Mouse (Mus musculus): ENCODE results near the gene Tmem240.
"Not testable (repeated sequence)": the region's sequence is repeated elsewhere in the genome, so short reads cannot be mapped to it uniquely, and the experiment has no call there.

The Tmem240 gene

GRCm38 (mm10) chr4:155770626-155771025 is 36.0 kb downstream of the Tmem240 start:
- DNase-seq (ENCODE audit: low read depth, low spot score): no peak

DNA sequence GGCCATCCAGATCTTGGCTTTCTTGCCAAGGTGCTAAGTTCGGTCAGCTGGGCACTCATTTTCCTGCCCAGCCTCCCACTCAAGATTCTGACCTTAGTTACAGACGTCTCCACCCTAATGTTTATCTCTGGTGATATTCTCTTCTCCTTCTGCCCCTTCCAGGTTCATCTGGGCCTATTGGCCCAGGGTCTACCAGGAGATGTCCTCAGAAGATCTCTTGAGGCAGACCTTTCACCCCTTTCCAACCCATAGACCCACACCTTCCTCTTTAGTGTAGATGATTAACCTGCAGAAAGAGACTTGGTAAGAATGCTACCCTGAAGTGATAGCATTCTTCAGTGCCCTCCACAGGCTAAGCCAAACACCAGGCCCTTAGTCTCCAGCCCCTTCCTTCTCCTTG is 37.1 kb downstream of the Tmem240 start:
- no peak for DNase-seq (ENCODE audit: low read depth, low spot score)

DNA sequence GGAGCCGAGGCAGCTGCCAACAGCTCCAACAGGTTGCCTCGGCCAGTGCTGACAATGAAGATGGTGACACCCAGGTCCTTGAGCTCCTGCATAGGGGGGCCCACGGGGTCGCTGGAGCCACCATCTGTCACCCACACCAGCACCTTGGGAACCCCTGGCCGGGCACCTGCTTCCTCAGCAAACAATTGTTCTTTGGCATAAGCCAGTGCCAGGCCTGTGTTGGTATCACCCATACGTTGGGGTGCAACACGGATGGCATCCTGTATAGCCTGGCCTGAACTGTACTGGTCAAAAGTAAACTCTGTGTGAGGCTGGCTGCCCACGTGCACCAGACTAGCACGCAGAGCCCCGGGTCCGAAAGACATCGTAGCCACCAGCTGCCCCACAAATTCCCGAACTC is 38.2 kb downstream of the Tmem240 start:
- no peak for DNase-seq (ENCODE audit: low read depth, low spot score)

GRCm38 (mm10) chr4:155773335-155774078 is 38.9 kb downstream of the Tmem240 start:
- no peak for DNase-seq (ENCODE audit: low read depth, low spot score)

GRCm38 (mm10) chr4:155774280-155774754 is 39.7 kb downstream of the Tmem240 start, which contains the start of gene Vwa1:
TSS of gene Vwa1 (minus strand) at chr4:155774698.
- peak; percentile 84 for DNase-seq (ENCODE audit: low read depth, low spot score)

- no peak for DNase-seq (ENCODE audit: low read depth, low spot score)
Measured at GRCm38 (mm10) chr4:155774971-155775740, 40.6 kb downstream of the Tmem240 start.

DNA sequence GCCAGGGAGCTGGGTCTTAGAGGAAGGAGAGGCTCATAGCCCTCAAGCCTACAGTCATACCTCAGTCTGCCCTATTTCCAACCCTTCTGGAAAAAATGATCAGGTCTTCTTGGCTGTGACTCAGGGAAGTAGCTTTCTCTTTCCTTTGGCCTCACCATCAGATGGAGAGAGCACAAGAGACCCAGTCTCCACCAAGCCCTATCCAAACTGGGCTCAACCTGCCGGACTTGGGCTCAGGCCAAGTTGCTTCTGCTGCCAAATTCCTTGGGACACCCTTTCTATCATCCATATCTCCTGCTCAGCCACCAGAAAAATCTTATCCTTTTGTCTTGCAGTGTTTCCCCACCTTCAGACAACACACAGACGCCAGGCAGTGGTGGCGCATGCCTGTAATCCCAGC is 41.3 kb downstream of the Tmem240 start:
- DNase-seq (ENCODE audit: low read depth, low spot score): no peak

DNA sequence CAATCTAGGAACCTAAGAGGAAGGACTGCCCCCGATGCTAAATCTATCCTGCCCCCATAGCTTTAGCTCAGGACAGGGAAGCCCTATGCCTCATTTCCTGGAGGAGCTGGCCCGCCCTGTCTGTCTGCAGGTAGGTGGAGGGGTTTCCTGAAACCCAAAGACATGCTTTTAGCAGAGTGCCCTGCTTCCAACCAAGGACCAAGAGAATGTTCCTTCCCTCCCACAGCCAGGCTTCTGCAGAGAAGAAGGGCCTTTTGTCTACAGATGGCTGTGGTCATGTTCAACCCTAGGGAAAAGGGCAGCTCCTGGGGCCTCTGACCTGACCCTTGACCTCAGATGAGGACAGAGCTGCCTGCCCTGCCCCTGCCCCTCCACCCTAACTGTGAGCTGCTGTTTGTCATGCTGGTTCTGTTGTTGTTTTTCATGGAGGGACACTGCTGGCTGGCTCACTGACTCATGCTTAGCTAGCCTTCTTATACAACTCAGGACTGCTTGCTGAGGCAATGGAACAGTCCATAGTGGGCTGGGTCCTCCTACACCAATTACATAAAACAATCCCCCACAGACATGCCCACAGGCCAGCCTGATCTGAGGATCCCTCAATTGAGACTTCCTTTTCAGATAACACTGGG is 42.2 kb downstream of the Tmem240 start:
- DNase-seq (ENCODE audit: low read depth, low spot score): peak; percentile 53

GRCm38 (mm10) chr4:155777816-155778215 is 43.2 kb downstream of the Tmem240 start:
- DNase-seq (ENCODE audit: low read depth, low spot score): no peak

DNA sequence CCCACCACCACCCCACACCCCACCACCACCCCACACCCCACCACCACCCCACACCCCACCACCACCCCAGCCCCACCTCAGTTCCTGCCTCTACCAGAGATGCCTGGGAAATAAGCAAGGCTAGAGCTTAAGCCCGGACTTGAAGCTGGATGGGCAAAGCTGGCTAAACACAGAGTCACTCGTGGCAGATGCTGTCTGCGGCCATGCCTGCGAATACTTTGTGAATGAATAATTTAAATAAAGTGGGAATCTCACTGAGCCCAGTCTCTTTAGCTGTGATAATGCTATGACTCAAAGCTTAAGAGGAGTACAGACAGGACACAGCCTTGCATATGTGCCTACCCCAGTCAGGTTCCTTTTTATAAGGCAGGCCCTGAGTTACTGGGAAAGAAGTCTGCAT is 44.9 kb downstream of the Tmem240 start:
- DNase-seq (ENCODE audit: low read depth, low spot score): no peak

GRCm38 (mm10) chr4:155780895-155781294 is 46.3 kb downstream of the Tmem240 start:
- DNase-seq (ENCODE audit: low read depth, low spot score): no peak

- DNase-seq (ENCODE audit: low read depth, low spot score): no peak
Measured at GRCm38 (mm10) chr4:155783486-155784080, 49.0 kb downstream of the Tmem240 start.

DNA sequence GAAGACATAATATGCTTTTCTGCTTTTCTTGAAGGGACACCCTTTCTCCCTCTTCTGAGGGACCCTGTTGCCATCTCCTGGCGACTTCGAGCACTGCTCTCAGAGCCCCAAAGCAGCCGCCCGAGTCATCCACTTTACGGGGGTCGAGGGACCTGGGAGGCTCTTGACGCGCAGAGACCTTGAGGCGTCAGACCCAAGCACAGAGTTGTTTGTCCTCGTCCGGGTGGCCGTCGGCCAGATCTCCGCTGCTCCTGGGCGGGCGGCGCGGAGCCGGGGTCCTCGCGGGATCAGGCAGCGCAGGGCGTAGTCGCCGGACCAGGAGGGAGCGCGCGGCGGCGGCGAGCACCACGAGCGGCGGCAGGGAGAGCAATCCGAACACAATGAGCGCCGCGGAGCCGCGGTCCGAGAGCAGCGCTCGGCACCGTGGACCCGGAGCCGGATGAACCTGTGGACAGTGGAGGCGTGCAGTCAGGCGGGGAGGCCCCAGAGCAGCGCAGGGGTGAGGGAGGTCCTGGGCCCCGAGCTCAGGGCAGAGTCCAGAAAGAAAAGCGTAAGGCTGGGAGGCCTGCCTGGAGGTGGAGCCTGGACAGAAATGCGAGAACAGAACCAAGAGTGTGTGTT is 49.6 kb downstream of the Tmem240 start:
- peak; percentile 51 for DNase-seq (ENCODE audit: low read depth, low spot score)

- DNase-seq (ENCODE audit: low read depth, low spot score): no peak
Measured at GRCm38 (mm10) chr4:155785246-155785645, 50.6 kb downstream of the Tmem240 start.

- peak; percentile 54 for DNase-seq (ENCODE audit: low read depth, low spot score)
Measured at GRCm38 (mm10) chr4:155785819-155786218, 51.2 kb downstream of the Tmem240 start, which contains the start of gene Tmem88b. TSS of gene Tmem88b (minus strand) at chr4:155785874.

GRCm38 (mm10) chr4:155788300-155788699 is 53.7 kb downstream of the Tmem240 start:
- DNase-seq (ENCODE audit: low read depth, low spot score): no peak

- DNase-seq (ENCODE audit: low read depth, low spot score): not testable (repeated sequence)
Measured at GRCm38 (mm10) chr4:155788833-155789232, 54.2 kb downstream of the Tmem240 start.

- DNase-seq (ENCODE audit: low read depth, low spot score): no peak
Measured at GRCm38 (mm10) chr4:155790021-155790489, 55.5 kb downstream of the Tmem240 start, which contains the start of gene Ankrd65. TSS of gene Ankrd65 (plus strand) at chr4:155790439.

Data from telencephalon, adult 2 months (tissue).